Mouse (Mus musculus): ENCODE measurements at regions not wholly inside any gene's neighbourhood (a gene's known extent, or its start where the extent isn't known, plus 50 kb on each side); places are given as distances from the start of the nearest gene placed in this dataset.

DNA sequence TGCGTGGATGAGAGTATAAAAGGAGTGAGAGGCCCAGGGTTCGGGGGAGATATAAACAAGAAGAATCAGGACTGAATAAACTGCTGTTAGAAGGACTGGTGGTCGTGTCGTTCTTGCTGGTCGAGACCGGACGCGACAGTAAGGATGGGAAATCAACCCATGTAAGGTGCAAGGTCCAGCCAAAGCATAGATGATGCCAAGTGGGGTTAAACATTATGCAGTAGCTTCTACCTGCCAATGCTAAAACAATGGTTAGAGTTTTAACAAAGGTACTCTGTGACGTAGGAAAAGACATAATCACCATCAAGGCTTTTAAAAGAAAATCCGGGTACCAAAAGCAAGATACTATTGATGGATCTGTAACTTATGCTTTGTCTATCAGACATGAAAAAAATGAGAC is 58.4 kb upstream of the Tmc1 start:
- no peak for DNase-seq (ENCODE audit: low read depth, low spot score)

DNA sequence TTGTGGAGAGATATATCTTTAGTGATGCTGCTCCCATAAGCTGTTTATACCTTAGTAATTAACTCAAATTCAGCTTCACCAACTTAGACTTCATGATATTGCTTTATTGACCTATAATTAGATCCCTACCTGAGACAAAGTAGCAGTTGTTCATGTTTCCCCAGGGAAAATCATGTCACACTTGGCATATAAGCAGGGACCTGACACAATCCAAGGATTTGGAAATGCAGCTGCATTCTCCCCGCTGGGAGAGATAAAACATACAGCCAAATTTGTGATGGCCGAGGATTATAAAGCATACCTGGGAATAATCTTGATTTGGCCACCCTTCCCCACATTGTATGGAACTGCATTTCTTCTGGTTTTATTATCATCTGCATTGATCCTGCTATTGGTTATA is 55.6 kb upstream of the Tmc1 start:
- DNase-seq (ENCODE audit: low read depth, low spot score) = no peak

DNA sequence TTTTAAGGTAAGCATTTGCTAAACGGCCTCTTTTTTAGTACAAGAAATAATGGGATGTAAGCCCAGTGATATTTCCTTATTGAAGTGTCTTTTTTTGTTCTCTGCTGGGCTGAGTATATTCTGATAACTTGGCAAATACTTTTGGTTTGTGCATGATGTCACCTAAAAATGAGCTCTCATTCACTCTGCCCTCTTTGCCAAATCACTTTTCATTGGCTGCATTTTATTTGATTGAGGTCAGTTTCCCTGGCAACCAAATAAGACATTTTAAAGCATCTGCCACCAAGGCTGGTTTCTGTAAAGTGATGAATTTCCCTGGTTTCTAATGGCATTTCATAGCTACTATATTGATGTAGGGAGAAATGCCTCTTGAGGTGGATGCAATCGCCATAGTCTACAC is 50.4 kb upstream of the Tmc1 start:
- no peak for DNase-seq (ENCODE audit: low read depth, low spot score)
